Mouse (Mus musculus) 3T3-L1 (cell line): ENCODE data around the gene Slc9a1.
A peak's percentile ranks its signal among the peaks of the same experiment; 100 is the strongest.

Experiments used
- DNase-seq: peaks from one replicate; pipeline ENCODE4 v3.0.0-alpha.2; 2015; ENCODE audit warnings: low read depth, low spot score

Gene Slc9a1

DNA sequence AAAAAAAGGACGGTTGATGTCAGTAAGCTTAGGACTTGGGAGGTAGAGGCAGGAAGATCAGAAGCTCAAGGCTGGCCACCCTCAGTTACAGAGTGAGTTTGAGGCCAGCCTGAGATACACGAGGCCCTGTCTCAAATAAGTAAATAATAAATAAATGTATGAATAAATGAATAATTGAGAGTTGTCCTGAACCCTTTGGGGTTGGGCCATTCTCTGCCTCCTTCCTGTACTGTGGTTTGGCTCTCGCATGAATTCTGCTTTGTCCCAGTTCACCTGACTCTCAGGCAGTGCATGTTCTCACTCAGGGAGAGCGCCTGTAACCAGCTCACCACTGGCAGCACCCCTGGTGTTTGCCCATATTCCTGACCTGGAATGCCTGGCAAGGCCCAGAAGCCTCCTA, 4.5 kb downstream of the Slc9a1 start:
- no peak for DNase-seq

DNA sequence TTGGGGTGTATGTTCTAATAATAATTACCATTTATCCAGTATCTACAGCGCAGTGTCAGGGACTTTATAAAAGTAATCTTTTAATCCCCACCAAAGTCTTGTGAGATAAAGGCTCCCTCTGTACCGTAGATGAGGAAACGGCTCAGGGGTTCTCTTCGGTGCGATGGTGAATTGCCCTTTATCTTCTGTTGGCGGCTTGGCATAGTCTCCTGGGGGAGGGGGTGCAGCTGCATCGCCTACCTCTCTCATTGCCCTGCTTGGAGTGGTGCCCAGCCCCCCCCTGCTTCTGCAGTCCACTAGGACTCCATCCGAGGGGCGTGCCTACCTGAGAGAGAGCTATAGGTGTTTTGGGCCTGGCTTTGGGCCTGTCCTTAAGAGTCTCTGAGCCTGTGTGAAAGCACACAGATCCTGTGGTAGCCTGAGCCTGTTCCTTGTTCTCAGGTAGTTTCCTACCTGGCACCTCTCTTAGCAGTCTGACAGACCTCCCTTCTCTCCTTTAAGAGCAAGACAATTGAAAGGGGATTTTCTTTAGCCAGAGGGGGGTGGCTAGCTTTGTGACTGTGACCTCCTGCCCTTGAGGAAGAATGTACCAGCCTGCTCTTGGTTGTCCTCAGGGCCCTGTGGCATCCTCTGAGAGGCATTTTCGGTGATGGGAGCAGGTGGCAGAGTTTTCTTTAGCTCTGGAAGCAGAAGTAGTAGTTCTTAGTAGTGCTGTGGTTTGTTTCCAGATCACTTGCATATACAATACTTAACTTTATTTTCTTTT, 6.5 kb downstream of the Slc9a1 start:
- DNase-seq, result no peak

DNA sequence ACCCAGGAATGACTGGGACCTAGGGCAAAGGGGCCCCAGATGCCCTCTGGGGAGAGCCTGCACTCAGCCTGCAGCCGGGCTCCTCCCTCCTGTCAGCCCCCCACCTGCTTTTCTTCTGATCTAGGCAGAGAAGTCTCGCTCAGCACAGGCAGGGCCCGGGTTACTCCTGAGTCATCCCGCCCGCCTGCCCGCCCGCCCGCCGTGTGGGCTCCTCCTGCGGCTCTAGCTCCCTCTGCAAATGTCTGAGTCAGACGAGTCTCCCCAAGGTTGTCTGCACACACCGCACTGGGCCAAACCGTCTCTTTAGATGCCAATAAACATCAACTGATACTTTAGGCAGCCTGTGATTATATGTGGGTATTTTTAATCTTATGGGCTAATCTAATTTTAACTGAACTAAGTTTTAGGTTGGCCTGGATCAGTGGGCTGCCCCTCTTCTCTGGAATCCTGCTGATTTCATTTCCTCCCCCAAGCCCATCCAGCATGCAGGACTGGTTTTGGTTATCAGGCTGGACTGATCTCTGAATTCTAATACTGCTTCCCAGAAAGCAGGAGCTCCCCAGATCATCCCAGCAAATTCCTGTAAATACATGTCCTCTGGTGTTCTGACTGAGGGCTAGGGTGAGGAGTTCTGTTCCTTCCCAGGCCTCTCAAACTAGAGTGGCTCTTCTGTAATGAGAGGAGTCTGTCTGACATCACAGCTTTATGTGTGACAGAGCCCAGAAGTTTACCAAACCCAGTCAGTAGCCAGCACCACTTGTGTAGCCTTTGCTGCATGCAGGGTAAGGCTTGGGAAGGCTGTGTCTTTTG, 8.9 kb downstream of the Slc9a1 start:
- peak; percentile 85 for DNase-seq

DNA sequence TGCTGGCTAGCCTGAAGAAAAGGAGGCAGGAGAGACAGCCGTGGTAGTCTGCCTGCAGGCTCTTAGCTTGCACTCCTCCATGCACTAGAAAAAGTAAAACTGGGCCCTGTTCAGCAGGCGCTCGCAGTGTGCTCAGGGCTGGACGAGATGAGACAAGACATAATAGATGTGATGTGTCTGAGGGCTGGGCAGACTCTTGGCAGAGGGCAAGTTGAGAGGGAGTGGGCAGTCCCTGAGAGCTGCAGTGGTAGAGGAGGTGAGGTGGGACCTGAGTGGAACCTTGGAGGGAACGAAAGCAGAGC, 9.5 kb downstream of the Slc9a1 start:
- DNase-seq, result no peak

DNA sequence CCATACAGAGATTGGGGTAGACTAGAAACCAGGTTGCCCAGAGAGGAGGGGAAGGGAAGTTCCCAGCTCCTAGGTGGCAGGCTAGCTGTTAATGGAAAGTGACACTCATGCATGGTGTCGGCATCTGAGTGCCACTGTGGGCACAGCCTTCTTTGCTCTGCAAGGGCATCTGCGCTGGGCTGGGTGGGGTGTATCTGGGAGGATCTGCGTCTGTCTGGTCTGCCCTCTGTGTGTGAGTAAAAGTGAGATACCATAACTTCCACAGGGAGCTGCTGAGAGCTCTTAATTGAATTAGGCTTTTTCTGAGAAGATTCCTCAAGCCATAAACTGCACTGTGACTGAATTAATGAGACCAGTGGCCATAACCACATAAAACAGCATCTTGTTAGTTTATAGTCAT, 10.4 kb downstream of the Slc9a1 start:
- no peak for DNase-seq

DNA sequence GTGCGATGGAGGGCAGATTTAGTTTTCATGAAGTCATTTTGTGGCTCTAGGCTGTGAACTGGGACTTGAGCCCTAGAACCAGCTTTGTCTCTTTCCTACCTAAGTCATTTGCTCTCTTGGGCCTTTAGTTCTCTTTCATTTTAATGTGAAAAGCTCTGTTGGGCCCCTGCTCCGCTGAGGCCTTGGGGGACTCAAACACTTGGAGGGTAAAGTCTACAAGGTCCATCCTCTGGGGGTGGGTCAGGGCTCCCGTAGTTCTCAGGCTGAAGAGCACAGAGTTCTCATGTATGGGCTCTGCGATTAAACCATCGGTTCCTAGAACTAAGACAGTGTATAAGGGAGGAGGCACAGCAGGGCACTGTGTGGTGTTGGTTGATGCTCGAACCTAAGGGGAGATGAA, 11.0 kb downstream of the Slc9a1 start:
- no peak for DNase-seq

DNA sequence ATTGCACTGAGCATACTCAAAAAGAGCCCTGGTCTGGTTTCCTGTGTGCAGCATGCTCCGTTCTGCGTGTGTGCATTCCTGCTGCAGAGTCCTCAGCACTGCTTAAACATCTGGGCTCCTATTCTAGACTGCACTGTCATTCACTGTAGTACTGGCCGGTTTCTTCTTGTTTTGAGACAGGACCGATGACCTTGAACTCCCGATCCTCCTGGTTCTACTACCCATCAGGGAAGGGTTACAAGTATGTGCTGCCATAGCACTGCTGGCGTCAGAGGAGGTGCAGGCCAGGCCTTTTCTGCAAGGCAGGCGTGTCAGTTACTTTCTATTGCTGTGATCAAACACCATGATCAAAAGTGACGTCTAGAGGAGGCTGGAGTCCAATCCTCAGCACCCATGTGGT, 11.6 kb downstream of the Slc9a1 start:
- no peak for DNase-seq

DNA sequence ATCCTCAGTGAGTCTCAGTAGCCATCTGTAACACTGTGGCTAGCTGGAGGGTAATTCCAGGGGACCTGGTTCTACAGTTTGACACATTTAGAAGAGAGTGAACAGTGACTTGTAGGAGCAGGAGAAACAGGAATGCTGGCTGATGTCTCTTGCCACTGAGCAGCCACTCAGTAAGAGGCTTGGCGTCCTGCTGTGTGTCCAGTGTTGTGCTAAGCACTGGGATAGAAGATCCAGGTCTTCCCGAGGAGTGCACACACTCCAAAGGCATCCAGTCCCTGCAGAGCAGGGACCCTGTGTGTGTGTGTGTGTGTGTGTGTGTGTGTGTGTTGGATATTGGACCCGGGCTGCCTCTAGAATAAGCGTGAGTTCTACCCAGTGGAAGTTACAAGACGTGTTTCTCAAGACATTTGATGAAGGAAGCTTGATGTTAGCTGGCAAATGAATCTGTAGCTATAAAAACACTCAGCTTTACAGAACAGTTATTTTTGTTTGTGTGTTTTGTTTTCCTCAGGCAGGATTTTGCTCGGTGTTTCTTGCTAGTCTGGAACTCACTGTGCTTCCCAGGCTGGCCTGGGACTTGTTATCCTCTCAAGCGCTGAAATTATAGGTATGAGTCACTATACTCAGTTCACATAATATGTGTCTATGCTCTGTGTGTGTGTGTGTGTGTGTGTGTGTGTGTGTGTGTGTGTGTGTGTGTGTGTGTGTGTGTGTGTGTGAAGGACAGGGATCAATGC, 16.7 kb downstream of the Slc9a1 start:
- DNase-seq, result no peak

DNA sequence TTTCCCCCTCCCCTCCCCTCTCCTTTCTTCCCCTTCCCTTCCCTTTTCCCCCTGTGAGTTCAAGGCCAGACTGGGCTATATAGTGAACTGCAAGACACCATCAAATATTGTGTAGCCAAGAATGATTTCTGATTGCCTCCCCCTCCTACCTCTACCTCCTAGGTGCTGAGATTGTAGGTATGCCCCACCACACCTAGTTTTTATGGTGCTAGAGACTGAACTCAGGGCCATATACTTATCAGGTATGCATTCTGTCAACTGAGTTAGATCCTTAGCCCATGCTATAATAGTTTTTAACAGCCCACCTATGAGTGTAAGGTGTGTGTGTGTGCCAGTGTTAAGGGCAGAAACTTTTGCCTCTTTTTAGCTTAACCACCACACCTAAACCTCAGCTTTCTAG, 17.5 kb downstream of the Slc9a1 start:
- DNase-seq, result no peak

DNA sequence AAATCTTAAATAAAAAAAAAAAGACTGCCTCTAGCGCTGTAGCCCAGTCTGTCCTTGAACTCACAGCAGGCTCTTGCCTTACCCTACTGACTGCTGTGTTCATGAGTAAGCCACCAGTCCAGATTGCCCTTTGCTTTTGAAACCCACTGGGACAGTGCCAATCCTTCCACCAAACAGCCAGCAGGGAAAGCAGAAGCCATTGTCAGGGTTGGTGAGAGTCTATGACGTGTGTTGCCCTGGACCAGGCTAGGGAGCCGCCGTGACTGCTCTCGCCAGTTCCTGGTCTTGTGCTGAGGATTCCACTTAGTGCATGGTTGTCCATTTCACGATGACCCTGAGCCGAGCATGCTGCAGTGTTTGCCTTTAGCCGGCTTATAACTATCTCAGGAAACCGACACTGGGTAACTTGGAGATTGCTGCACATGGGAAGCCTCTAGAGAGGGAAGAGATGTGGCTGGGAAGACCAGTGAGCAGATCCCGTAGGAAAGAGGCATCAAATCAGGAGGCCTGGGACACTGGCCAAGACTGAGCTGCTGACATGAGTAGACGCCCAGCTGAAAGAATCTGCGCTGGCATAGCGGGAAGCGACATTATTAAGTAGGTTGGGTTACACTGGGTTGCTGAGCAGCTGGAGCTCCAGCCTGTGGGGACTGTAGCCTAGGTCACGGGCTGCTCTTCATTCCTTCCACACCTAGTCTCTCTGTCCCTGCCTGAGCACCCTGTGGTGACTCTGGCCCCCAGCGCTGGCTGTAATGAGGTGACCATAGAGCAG, 19.5 kb downstream of the Slc9a1 start:
- no peak for DNase-seq

DNA sequence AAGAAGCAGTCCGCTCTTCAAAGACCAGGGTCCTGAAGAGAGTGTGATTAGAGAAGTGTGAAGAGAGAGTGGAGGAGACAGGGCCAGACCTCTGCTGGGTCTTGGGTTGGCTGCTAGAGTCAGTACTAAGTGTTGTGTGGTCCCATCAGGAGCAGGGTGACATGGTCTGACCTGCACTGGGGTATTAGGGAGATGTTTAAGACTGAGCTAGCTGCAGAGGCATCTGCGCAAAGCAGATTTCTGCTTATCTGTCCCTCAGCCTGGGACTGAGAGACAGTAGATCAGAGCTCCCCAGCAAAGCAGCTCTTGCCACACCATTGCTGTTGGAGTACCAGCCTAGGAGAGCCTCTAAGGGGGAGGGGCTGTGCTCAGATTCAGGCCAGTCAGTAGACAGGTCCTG, 20.5 kb downstream of the Slc9a1 start:
- no peak for DNase-seq

DNA sequence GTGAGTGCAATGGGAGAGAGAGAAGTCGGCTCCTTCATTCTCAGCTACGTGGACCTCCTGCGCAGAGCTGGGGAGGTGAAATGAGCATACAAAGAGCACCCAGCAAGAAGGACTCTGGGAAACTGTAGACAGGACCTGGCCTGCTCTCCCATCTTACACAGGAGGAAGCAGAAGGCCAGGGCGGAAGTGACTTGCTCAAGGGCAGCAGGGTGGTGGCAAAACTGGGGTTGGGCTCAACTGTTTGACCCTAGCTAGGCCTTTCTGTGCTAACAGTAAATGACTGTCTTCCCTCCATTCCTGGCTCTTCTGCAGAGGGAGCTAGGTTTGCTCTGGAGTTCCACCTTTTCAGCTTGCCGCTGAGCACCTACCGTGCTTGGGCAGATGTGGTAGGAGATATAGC, 21.1 kb downstream of the Slc9a1 start:
- DNase-seq, result no peak

DNA sequence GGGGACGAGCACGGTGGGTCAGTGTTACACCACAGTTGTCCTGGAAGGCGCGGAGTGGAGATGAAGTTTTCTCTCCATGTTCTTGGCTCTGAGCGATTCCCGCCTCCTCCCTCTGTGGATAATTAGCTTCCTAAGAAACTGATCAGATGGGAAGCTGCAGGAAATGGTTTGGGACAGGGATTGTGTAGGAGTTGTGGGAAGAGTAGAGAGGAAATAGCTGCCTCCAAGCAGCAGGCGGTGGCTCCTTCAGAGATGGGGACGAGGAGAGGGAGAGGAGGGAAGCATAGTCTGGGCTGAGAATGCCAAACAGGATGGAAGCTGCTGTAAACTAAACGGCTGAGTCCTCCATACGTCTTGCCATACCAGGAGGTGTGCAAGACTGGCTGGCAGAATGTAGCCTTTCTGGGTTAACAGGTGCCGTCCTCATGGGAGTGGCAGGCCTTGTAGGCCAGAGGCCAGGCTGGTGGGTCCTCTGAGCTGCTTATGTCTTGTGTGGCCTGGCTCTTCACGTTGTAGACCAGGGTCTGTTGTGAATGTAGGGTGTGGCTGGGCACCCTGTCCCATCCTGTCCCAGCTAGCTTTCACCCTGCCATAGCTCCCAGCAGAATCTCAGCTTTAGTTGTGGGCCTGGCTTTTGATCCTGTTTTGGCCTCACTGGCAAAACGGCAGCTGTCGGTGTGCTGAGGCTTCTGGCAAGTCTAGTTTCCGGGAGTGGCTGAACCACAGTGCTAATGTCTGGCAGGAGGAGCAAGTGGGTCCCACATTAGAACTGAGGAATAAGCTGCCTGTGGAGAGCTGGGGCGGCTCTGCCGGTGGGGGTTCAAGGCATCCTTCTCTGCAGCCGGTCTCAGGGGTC, 21.9 kb downstream of the Slc9a1 start:
- no peak for DNase-seq

DNA sequence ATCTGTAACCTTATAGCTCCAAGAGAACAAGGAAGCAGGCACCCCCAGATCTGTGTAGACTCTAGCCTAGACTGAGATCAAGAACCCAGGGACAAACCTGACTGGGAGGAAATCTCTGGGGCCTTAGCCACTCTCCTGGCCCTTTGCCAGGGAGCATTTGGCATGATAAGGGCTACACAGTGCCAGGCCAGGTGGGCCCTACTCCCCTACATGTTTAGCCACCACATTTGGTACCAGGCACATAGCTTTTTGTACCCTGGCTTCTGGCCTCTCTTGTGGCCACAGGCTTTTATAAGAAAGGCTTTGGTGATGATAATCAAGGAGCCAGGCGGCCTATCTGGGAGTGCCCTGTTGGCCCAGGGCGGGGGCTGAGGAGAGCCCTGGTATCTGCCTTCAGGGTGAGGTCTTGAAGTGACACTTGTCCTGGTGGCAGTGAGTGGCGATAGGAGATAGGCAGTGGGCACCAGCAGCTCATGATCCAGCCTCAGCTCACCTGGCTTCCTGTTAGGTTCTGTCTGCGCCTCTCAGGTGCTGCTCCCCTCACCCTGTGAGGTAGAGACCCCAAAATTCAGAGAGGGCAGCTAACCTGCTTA, 25.6 kb downstream of the Slc9a1 start:
- no peak for DNase-seq

DNA sequence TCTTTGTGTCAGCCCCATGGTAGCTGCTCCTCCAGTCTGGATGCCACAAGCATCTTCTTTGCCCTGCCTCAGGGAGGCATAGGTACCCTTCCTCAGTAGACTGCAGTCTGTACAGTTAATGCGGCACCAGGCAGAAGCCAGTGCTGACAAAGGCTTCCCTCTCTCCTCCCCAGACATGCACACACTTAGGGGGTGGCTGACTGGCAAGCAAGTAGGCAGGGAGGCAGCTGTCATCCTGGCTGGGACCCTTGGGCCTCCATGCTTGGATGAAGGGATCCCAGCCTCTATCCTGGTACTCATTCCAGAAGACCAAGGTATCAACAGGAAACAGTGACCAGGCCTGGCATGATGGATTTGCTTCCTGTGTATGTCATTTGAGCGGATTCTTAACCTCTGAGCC, 26.6 kb downstream of the Slc9a1 start:
- DNase-seq, result no peak

DNA sequence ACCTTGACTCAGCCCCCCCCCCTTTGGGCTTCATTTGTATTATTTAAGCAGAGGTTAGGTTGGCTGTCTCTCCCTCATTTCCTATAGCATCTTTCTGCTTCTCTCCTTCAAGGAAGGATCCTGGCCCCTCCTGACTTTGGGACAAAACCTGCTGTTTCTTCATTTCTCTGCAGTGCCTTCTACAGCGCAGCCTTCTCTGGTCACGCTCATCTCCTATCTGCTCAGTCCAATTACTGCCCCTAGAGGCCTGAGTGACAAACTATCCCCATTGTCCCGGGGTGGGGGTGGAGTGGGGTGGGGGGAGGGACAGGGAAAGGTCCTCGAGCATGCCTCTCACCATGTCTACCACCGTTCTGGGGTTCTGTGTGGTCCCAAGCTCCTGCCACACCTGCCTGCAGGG, 27.8 kb downstream of the Slc9a1 start:
- DNase-seq, result no peak

DNA sequence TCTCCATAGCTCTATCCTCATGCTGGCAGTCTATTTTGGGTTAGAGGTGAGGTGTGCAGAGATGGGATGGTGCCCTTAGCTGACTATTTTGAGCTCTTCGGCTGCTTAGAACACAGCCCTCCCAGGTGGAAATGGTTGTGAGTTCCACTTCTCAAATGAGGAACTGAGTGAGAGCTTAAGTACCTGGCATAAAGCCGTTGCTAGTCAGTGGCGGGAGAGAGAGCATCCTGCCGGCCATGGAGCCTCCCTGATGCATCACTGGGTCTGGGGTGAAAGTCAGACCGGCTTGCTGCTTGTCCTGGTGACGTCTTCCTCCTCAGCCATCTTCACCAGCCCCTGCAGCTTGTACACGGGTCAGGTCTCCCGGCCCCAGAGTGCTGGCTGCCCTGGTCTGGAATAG, 28.5 kb downstream of the Slc9a1 start:
- DNase-seq, result no peak

DNA sequence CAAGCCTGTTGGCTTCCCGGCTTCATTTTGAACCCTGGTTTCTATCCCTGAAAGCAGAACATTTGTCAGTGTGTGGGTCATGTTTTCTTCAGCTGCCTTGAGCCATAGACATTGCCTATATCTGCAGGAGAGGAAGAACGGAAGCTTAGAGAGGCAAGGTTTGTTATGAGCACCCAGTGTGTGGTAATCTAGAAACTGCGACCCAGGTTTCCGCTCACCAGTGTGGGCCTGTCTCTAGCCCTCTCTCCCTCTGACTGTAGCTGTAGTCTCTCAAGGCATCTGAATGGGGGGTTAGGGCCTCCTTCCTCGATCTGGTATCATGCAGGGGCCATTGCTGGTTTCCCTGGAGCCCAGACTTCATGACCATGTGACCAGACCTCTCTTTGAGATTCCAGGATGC, 29.1 kb downstream of the Slc9a1 start:
- DNase-seq, result no peak

DNA sequence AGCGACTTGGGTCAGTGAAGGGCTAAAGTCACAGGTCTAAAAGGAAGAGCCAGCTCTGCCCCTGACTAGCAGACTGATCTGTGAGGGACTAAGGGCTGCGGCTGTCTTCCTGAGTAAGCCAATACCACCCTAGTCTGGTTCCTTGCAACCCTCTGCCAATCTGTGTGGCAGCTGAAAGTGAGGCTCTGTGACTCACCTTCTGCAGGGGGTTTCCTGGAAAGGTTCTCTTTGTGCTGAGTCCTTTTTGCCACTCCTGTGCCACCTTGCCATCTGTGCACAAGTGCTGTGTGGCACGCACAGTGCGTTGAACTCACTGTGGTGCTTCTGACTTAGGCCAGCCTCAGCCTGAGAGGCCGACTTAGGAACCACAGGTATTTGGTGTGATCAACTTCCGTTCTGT, 30.0 kb downstream of the Slc9a1 start:
- peak; percentile 41 for DNase-seq

DNA sequence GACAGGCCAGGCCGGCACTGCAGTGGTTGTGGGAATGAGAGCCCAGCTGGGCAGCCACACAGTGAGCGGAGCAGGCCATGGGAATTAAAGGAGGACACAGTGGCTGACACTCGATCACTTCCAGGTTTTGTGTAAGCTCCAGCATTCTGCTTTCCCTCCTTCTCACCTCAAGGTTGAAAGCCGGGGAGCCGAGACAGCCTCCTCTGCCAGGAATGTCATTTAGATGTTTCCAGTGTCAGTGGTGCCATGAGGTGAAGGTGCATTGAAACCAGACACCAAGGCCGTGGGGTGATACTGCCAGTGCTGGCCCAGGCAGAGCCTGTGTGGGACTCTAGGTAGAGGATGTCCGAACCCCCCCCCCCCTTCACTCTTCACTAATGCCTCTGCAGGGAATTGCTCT, 30.6 kb downstream of the Slc9a1 start:
- DNase-seq, result no peak

DNA sequence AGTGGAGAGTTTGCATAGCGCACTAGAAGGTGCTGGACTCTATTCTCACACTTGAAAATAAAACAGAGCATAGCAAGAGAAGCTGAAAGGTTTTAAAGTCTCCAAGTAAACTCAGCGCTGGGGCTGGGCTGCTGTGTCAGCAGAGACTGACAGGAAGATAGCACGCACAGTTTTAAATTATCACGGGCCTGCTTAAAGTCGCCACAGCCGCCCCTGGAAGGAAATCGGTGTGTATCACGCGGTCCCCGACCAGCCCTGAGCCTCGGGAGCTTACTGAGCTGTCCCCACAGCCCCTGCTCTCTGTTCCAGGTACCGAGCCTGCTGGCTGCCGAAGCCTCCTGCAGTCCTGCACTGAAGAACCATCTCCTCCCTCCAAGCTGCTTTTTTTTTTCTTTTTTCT, 32.5 kb downstream of the Slc9a1 start:
- DNase-seq, result no peak
